Mouse (Mus musculus) CH12.LX (cell line): ENCODE measurements around the gene Epb41. TPM values are rescaled to one million over a fixed set of nuclear protein-coding genes. Genes with fewer than 3 reads are reported as not detected.

Experiments
- DNase-seq: peaks from one replicate; pipeline ENCODE4 v3.0.0-alpha.2; 2013; ENCODE audit errors: extremely low read depth
- H3K27ac ChIP-seq: 2 replicates; pipeline ENCODE4 v1.5.1; 2012; ENCODE audit warnings: low read depth, mild to moderate bottlenecking, control low read depth, moderate library complexity; ENCODE audit not compliant: insufficient read depth
- H3K27me3 ChIP-seq: replicated peaks from 2 replicates; pipeline ENCODE3; 2012; ENCODE audit warnings: inconsistent platforms
- H3K36me3 ChIP-seq, 2 experiments: replicated peaks in 1 of 2; 2 replicates each; pipeline versions ENCODE3 to v1.6.1; 2012; ENCODE audit warnings: inconsistent platforms in 1 of 2, low read length in 1 of 2, mild to moderate bottlenecking in 1 of 2, mixed read lengths in 1 of 2, moderate library complexity in 1 of 2; ENCODE audit not compliant: control insufficient read depth in 1 of 2, insufficient read depth in 1 of 2
- H3K4me1 ChIP-seq, 2 experiments: 2 replicates each; pipeline ENCODE4 v1.6.1; 2012; ENCODE audit warnings: inconsistent platforms in 1 of 2, moderate library complexity in 1 of 2; ENCODE audit not compliant: insufficient read depth in 2 of 2, control insufficient read depth in 1 of 2
- H3K4me2 ChIP-seq: 2 replicates; pipeline ENCODE4 v1.6.1; 2012; ENCODE audit warnings: low read depth, mild to moderate bottlenecking, control low read depth; ENCODE audit not compliant: poor library complexity, insufficient read depth, severe bottlenecking
- H3K4me3 ChIP-seq, 3 experiments: fragments of 150-350 bp in 1 of 3; sonication (generic) in 1 of 3; replicated peaks in 1 of 3; 2 replicates each; pipeline versions ENCODE3 to v1.5.1; 2011 to 2012; ENCODE audit warnings: low read depth in 2 of 3, low read length in 2 of 3, mild to moderate bottlenecking in 2 of 3, moderate library complexity in 2 of 3, control low read depth in 1 of 3, improper control_type of control experiment in 1 of 3, inconsistent platforms in 1 of 3, mixed read lengths in 1 of 3; ENCODE audit not compliant: poor library complexity in 1 of 3
- H3K79me2 ChIP-seq: replicated peaks from 2 replicates; pipeline ENCODE4 v1.6.1; 2012; ENCODE audit warnings: mild to moderate bottlenecking, moderate library complexity; ENCODE audit not compliant: control insufficient read depth, poor library complexity, insufficient read depth, severe bottlenecking; ENCODE audit errors: extremely low read depth
- H3K9ac ChIP-seq: 2 replicates; pipeline ENCODE4 v1.6.1; 2012; ENCODE audit warnings: low read depth, mild to moderate bottlenecking, control low read depth, moderate library complexity; ENCODE audit not compliant: insufficient read depth
- H3K9me3 ChIP-seq: replicated peaks from 2 replicates; pipeline ENCODE3; 2012; ENCODE audit warnings: low read length, inconsistent platforms, mixed read lengths
- BHLHE40 ChIP-seq: IDR thresholded peaks from 2 replicates; pipeline ENCODE4 v1.6.1; 2011; ENCODE audit warnings: mild to moderate bottlenecking, low read depth, low read length, improper control_type of control experiment
- CTCF ChIP-seq, 2 experiments: IDR thresholded peaks in 1 of 2; conservative IDR thresholded peaks in 1 of 2; 2 replicates each; pipeline ENCODE4 v1.5.1; 2011 to 2012; ENCODE audit warnings: low read depth in 2 of 2, low read length in 2 of 2, improper control_type of control experiment in 1 of 2, inconsistent platforms in 1 of 2, mild to moderate bottlenecking in 1 of 2, moderate library complexity in 1 of 2
- ELF1 ChIP-seq: IDR thresholded peaks from 2 replicates; pipeline ENCODE4 v1.6.1; 2014; ENCODE audit warnings: low read depth, mild to moderate bottlenecking, inconsistent platforms, low read length, improper control_type of control experiment
- GABPA ChIP-seq: IDR thresholded peaks from 2 replicates; pipeline ENCODE4 v1.6.1; 2012; ENCODE audit warnings: low read depth, low read length, improper control_type of control experiment, inconsistent platforms; ENCODE audit not compliant: insufficient replicate concordance
- MAFK ChIP-seq: IDR thresholded peaks from 2 replicates; pipeline ENCODE4 v1.6.1; 2011; ENCODE audit warnings: low read length, improper control_type of control experiment; ENCODE audit not compliant: insufficient replicate concordance
- MAX ChIP-seq: IDR thresholded peaks from 2 replicates; pipeline ENCODE4 v1.6.1; 2011; ENCODE audit warnings: low read length, improper control_type of control experiment
- MEF2A ChIP-seq: IDR thresholded peaks from 2 replicates; pipeline ENCODE4 v1.6.1; 2014; ENCODE audit warnings: low read depth, mild to moderate bottlenecking, inconsistent platforms, low read length, improper control_type of control experiment, borderline replicate concordance
- NRF1 ChIP-seq: IDR thresholded peaks from 2 replicates; pipeline ENCODE4 v1.6.1; 2014; ENCODE audit warnings: low read depth, mild to moderate bottlenecking, inconsistent platforms, low read length, improper control_type of control experiment, moderate library complexity
- PAX5 ChIP-seq: IDR thresholded peaks from 2 replicates; pipeline ENCODE4 v1.6.1; 2012; ENCODE audit warnings: low read length, inconsistent platforms, mixed read lengths
- POLR2AphosphoS2 ChIP-seq: IDR thresholded peaks from 2 replicates; pipeline ENCODE4 v1.6.1; 2011; ENCODE audit warnings: low read depth, low read length, improper control_type of control experiment
- RAD21 ChIP-seq: IDR thresholded peaks from 2 replicates; pipeline ENCODE4 v1.6.1; 2011; ENCODE audit warnings: low read depth, mild to moderate bottlenecking, low read length, improper control_type of control experiment, moderate library complexity
- SMC3 ChIP-seq: IDR thresholded peaks from 2 replicates; pipeline ENCODE4 v1.6.1; 2011; ENCODE audit warnings: low read depth, low read length, improper control_type of control experiment
- TBP ChIP-seq: conservative IDR thresholded peaks from 2 replicates; pipeline ENCODE4 v1.6.1; 2011; ENCODE audit warnings: low read depth, low read length, improper control_type of control experiment
- UBTF ChIP-seq: IDR thresholded peaks from 2 replicates; pipeline ENCODE4 v1.6.1; 2012; ENCODE audit warnings: low read depth, mild to moderate bottlenecking, inconsistent platforms, low read length, improper control_type of control experiment, moderate library complexity
- USF1 ChIP-seq: IDR thresholded peaks from 2 replicates; pipeline ENCODE4 v1.6.1; 2014; ENCODE audit warnings: low read depth, mild to moderate bottlenecking, inconsistent platforms, low read length, improper control_type of control experiment
- USF2 ChIP-seq: conservative IDR thresholded peaks from 2 replicates; pipeline ENCODE4 v1.6.1; 2011; ENCODE audit warnings: low read depth, low read length, improper control_type of control experiment
- ZC3H11A ChIP-seq: IDR thresholded peaks from 2 replicates; pipeline ENCODE4 v1.6.1; 2012; ENCODE audit warnings: low read depth, mild to moderate bottlenecking, inconsistent platforms, low read length, improper control_type of control experiment
- ZKSCAN1 ChIP-seq: IDR thresholded peaks from 2 replicates; pipeline ENCODE4 v1.6.1; 2012; ENCODE audit warnings: low read depth, inconsistent platforms, low read length, improper control_type of control experiment, borderline replicate concordance
- ZMIZ1 ChIP-seq: IDR thresholded peaks from 2 replicates; pipeline ENCODE4 v1.6.1; 2012; ENCODE audit warnings: low read depth, mild to moderate bottlenecking, inconsistent platforms, low read length, improper control_type of control experiment
- ZNF384 ChIP-seq: IDR thresholded peaks from 2 replicates; pipeline ENCODE4 v1.6.1; 2012; ENCODE audit warnings: low read depth, low read length, improper control_type of control experiment, inconsistent platforms
- dilution Hi-C: fragments of 300-500 bp; cut with MboI; formaldehyde crosslinking; loops from 2 replicates; pipeline ENCODE4 v1.14.3; 2020; ENCODE audit warnings: low sequenced_read_pairs; ENCODE audit not compliant: extremely low pct_unique_long_range_greater_than_20kb, extremely low pct_ligation_motif_present
- in situ Hi-C: fragments of 300-500 bp; cut with MboI; formaldehyde crosslinking; loops from 3 replicates; pipeline ENCODE4 v1.14.3; 2019; ENCODE audit warnings: low sequenced_read_pairs, low pct_ligation_motif_present, low pct_unique_long_range_greater_than_20kb, mixed read lengths
- polyA plus RNA-seq: library from polyadenylated mRNA; unstranded; fragments of >175 nt; gene quantifications from 2 replicates; pipeline ENCODE4 v1.2.1, GENCODE M21; 2012; ENCODE audit warnings: low read depth; ENCODE audit not compliant: insufficient read length
- total RNA-seq, 2 experiments: library from RNA; depleted of rRNA; stranded (reverse); fragments of 300-350 nt in 1 of 2; fragments of >200 nt in 1 of 2; gene quantifications; 2 replicates each; pipeline ENCODE4 v1.2.3; 2012 to 2014

The Epb41 gene
- total and polyA plus RNA-seq, 3 experiments: 7.1 to 21.6 (median 10.0) TPM

GRCm38 (mm10) chr4:131968873-131969272, 106.2 kb downstream of the Epb41 start:
- Histone ChIP-seq H3K4me3 (no peak overlapping the region), H3K9me3 (no peaks in the 10 kb centered on the region), H3K9ac (no peak overlapping the region), H3K4me2 (no peak overlapping the region), H3K4me1 (no peaks in the 10 kb centered on the region), H3K36me3 (peaks cover 7 to 34% of the 10 kb centered on the region in 2 experiments), H3K79me2 (no peaks in the 10 kb centered on the region; the same call in 1 of the 2 replicates), H3K27ac (no peak overlapping the region), H3K27me3 (no peaks in the 10 kb centered on the region)
- in situ Hi-C loops (no loop called here), dilution Hi-C loops (no loop called here)
- no peak for DNase-seq
- no peak for TF ChIP-seq TBP
- no peak for TF ChIP-seq POLR2AphosphoS2
- TF ChIP-seq MAX: no peak
- TF ChIP-seq MEF2A: no peak
- TF ChIP-seq ZKSCAN1: no peak
- TF ChIP-seq BHLHE40: no peak
- no peak for TF ChIP-seq GABPA
- no peak for TF ChIP-seq ZMIZ1
- TF ChIP-seq RAD21: peak; percentile 29
- TF ChIP-seq SMC3: peak; percentile 8; the same call in 1 of the 2 replicates
- no peak for TF ChIP-seq USF1
- TF ChIP-seq CTCF (conservative IDR thresholded peaks at IDR 0.05 in 1 of 2, IDR thresholded peaks at IDR 0.05 in 1 of 2; ENCODE audit: low read depth in 2 of 2, low read length in 2 of 2): peak in 1 of 2 experiments; percentile 29; a peak in 2 of 4 replicates
- TF ChIP-seq ELF1: no peak

GRCm38 (mm10) chr4:131957161-131957560, 118.0 kb downstream of the Epb41 start:
- no peak for DNase-seq
- Histone ChIP-seq H3K27ac (no peak overlapping the region), H3K4me2 (no peak overlapping the region), H3K9me3 (no peaks in the 10 kb centered on the region), H3K36me3 (peaks cover 0 to 14% of the 10 kb centered on the region in 2 experiments), H3K9ac (no peak overlapping the region), H3K4me1 (no peaks in the 10 kb centered on the region), H3K79me2 (no peaks in the 10 kb centered on the region), H3K4me3 (no peak overlapping the region), H3K27me3 (no peaks in the 10 kb centered on the region)
- no peak for TF ChIP-seq MAFK
- in situ Hi-C loops (no loop called here), dilution Hi-C loops (no loop called here)

GRCm38 (mm10) chr4:131950657-131951056, 124.5 kb downstream of the Epb41 start:
- Histone ChIP-seq H3K9ac (no peak overlapping the region), H3K9me3 (no peaks in the 10 kb centered on the region), H3K4me1 (no peaks in the 10 kb centered on the region), H3K36me3 (peaks cover 0 to 9% of the 10 kb centered on the region in 2 experiments), H3K27me3 (no peaks in the 10 kb centered on the region), H3K27ac (no peak overlapping the region), H3K4me3 (no peak overlapping the region), H3K4me2 (no peak overlapping the region), H3K79me2 (no peaks in the 10 kb centered on the region)
- TF ChIP-seq UBTF (no peak), ZC3H11A (no peak), ZMIZ1 (no peak), ZNF384 (no peak), PAX5 (no peak), USF2 (no peak), MEF2A (no peak), SMC3 (no peak), NRF1 (no peak), ZKSCAN1 (no peak)
- dilution Hi-C loops (no loop called here), in situ Hi-C loops (no loop called here)
- DNase-seq: no peak
